Mouse (Mus musculus) bone marrow, adult 2 months (tissue): Measurements from ENCODE around the gene Ntn1.

Experiments used
- CTCF ChIP-seq: fragments of 200-500 bp; IDR thresholded peaks from 2 replicates; pipeline ENCODE4 v1.5.1; 2011; ENCODE audit warnings: low read length, control low read depth; ENCODE audit not compliant: control insufficient read depth, insufficient read depth
- POLR2A ChIP-seq: fragments of 200-500 bp; IDR thresholded peaks from 2 replicates; pipeline ENCODE4 v1.6.1; 2011; ENCODE audit warnings: low read depth, mild to moderate bottlenecking, control low read depth, low read length, borderline replicate concordance; ENCODE audit not compliant: control insufficient read depth

DNA sequence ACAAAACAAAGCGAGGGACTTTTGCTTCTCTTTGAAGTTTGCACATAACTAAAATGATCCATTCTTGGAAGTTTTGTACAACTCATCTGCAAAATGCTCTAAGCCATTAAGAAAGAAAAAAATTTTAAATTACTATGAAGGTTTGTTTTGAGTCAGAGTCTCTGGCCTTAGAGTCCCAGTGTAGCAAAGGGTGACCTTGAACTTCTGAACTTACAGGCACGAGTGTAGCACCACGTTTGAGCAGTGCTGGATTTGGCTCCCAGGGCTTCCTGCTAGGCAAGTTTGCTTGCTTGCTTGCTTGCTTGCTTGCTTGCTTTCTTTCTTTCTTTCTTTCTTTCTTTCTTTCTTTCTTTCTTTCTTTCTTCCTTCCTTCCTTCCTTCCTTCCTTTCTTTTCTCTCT is 16.4 kb upstream of the Ntn1 start:
- TF ChIP-seq CTCF (no peak), POLR2A (no peak)
